Mouse (Mus musculus) kidney, adult 9 months (tissue): Measurements from ENCODE around the gene Akap6.

ENCODE experiments used
- DNase-seq: peaks from one replicate; pipeline ENCODE4 v3.0.0; 2022

Gene Akap6

DNA sequence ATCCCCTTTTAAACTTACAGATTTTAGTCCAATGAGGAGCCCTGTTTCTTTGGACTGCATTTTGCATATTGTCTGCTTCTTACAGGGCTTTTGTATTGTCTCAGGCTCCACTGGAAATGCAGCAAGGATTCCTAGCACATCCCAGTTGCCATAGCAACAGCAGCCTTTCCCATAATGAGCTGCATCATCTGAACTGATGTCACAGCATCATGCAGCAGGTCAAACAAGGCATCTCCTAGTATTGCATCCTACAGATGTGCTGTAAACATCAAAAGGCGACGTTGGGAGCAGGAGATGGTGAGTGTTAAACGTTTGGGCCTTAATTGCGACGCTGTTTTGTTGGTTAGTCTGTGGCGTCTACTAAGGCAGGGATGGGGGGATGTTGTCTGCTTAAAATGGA is at the start of gene Akap6:
Gene Akap6, plus strand, starts transcription at position 238 of the 400 bp plus-strand sequence.
- no peak for DNase-seq

DNA sequence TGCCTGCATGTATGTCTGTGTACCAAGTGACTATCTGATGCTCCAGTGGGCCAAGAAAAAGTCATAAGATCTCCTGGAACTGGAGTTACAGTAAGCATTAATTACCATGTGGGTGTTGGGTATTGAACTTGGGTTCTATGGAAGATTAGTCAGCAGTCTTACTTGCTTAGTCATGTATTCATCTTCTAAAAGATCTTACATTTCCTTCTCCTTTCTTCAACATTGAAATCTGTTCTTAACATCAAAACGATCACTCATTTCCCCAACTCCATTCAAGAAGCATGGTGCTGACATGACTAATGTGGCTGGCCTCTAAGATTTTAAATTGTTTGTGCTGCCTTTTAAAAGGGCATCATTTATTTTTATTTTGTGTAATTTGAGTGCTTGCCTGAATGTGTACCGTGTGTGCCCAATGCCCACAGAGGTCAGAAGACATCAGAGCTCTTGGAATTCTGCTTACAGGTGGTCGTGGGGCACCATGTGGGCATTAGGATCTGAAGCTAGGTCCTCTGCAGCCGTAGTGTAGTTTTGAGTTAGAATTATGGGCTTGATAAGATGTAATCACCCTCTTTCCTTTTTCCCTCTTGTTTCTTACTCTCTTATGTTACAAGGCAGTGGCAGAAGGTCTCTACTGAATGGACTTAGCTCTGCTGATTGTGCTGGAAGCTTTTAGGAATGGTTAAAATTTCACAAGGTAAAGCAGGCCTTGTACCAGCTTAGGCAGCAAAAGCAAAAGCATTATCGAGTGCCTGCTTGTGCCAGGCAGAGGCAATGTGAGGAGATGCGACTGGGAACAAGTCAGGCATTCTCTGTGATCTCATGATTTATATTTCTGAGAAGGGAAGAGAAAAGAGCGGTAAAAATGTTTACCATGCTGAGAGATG is 36.0 kb upstream of the Akap6 start:
- DNase-seq = peak; percentile 70

DNA sequence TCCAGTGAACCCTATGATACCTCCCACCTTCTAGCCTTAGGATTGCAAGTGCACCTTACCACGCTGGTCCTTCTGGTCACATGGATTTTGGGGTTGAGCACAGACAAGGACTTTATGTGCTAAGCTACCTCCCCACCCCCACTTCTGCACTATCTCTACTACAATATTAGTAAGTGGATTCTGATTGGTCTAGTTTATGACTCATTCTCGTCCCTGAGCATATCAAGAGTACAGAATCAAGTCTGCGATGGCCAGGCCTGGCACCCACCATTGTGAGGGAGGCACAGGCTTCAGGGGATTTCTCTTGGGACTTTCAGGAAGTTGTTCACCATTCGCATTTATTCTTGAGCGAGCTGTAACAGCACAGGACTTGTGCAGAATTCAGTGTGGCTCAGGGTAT is 34.2 kb upstream of the Akap6 start:
- DNase-seq = no peak

DNA sequence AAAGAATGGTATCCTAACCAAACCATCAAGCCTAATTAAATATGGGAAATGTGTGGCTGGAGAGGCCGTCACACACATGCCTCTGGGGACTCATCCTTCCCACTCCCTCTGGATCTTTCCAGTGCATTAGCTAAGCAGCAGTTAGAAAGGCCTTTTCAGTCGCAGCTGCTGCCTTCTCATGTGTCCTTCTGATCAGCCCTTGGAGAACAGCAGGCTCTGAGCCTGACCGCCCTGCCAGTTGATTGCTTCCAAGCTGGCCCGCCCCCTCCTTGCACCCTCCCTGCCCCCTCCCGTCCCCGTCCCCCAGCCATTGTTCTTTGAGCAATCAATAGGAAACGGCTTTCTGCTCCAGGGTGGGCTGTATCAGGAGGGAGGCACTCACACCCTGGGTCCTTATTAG is 27.7 kb upstream of the Akap6 start:
- DNase-seq = no peak

DNA sequence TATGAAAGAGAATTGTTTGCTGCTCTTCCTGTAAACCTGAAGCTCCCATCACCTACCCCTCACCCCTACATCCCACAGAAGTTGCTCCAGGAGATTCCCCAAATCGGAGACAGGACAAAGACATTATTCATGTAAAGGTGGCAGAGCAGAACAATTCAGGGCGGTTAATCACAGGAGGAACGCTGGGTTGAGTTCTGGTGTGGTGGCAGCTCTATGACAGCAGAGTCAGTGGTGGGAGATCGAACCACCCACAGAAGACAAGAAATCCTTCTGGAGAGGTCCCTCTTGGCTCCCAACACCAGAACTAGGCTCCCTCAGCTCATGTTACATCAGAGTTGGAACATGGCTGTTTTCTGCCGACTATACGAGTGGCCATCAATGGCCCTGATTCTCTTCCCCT is 27.2 kb upstream of the Akap6 start:
- DNase-seq = no peak

DNA sequence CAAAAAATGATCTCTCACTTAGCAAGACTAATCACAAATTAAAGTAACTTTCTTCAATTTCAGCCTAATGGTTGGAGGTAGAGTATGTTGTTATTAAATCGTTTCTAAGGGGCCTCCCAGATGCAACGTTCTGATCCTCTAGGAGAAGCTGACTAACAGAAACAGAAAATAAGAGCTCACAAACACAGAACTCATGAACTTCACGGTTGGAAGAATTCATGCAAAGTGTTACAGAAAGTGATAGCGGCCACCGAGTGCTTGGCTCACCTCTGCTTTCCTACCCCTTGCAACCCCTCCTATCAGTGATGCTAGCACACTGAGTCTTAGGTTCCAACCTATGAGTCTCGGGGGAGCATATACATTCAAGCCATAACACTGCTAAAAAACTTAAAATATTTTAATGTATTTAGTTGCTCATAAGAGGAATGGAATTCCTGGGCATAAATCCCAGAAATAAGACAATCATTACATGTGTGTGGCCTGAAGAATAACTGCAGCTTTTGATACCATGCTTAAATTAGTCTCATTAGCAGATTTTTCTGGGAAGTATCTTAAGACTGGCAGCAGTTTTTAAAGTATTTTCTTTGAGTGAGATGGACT is 25.7 kb upstream of the Akap6 start:
- no peak for DNase-seq

DNA sequence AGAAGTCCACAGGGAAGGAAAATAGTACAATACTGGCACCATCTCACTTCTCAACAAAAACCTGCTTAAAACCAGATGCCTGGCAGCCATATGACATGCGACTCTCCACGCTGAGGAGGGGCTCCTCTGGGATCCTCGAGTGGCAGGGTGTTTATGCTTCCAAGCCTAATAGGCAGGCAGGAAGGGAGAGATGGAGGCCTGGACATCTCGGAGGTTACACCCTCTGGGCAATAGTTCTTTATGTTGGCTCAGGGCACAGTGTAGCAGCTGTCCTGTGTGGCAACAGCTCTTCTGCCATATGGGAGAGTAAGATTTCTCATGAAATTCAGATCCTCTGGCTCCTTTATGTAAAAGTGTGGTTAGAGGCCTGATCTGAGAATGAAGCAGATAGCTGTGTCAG is 24.2 kb upstream of the Akap6 start:
- DNase-seq = no peak

DNA sequence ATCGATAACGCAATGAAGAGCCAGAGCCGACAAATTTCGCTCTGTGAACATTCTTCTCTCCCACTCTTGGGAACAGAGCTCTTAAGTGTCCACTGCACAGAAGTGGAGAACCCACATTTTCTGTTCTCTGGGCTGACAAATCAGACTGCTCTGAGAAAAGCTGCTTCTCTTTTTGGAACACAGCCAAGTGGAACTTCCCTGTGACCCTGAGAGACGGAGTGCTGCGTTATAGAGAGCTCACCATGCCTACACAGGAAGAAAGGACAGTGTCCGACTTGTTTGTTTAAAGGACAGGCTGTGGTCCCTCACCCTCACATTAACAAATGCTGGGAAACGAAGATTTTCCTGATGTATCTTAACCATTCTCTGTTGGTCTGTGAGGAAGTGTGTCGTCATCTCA is 11.8 kb upstream of the Akap6 start:
- no peak for DNase-seq

DNA sequence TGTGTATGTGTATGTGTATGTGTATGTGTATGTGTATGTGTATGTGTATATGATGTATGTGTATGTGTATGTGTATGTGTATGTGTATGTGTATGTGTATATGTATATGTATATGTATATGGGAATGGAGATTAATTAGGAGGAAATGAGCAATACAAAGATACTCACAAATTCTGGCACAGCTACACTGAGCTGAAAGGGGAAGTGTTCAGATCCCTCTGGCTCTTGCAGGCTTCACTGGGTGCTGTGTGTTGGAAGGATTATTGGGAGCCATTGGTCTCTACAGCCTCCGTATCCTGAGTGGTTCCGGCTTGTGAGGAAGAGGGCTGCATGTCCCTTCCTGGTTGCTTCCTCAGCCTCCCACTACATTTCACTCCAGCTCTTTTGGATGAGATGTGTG is 10.5 kb upstream of the Akap6 start:
- DNase-seq = no peak

DNA sequence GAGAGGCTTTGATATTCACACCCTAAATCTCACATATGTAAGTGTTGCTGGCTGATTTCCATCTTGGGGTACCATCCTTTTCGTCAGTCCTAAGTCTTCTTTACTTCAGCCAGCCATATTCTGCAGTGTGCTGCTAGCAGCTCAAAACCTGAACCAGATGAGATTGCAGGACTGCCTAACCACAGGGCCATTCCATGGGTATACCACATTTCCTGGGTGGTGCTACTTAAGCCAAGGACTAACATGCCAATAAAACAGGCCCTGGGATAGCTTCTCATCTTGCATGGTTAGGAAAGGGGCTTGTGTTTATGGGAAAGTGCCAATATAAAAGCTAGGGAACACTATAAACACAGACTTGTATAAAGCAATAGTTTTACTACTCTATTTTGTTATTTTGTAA is 7.6 kb upstream of the Akap6 start:
- DNase-seq = no peak

DNA sequence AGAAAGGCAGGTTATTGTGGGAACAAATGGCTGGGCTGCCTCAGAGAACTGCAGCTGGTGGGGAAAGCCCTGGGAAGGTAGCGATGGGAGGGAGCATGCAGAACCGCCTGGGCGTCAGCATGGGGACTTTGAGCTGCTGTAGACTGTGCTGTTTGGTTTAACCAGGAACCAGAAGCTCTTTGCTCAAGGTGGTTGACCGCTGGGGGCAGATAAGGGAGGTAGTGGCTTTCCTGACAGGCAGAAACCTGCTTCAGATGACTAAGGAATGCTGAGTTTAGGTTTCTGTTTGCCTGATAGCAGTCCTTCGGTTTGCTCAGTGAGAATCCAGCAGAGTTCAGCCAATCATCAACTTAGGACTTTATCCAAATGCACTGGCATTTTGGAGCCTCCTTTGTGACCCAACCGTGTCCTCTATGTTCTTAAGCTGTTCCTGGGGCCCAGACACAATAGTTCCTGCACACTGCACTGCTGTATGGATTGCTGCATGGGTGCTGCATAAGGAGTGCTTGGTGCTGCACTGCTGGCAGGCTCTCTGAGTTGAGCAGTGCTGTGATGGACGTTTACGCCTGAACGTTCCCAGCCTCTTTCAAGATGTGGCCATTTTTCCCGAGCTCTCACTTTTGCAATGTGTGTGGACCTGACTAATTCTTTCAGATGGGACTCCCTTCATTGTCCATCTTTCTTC is 6.8 kb upstream of the Akap6 start:
- peak; percentile 13 for DNase-seq

DNA sequence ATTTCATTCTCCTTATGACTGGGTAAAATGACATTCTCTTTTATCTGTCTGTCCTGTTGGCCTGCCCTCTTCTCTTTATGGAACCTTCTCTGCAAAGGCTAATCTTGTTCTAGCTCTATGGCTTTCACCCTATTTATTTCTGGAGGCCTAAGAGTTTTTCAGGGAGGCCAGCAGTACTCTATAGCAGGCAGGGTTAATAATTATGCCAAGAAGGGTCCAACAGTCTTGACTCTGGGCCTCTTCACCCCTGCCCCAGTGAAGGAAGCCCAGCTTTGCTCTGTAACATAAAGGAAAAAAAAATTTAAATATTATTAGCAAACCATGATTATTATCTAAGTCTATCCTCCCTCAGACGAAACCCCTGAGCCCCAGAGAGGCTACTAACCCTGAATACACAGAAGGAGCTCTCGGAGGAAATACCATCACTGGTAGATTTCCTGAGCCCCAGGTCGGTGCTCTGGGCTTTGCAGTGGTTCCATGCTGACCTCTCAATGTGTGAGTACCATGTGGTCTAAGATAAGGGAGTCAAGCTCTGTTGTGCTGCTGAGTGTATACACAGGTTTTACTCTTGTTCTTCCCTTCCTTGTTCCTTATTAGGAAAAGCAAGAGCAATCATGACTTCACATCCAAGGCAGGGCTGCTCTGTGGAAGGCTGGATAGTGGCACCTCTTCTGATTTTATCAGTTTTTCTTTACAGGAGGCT is 1.6 kb upstream of the Akap6 start:
- DNase-seq = no peak

DNA sequence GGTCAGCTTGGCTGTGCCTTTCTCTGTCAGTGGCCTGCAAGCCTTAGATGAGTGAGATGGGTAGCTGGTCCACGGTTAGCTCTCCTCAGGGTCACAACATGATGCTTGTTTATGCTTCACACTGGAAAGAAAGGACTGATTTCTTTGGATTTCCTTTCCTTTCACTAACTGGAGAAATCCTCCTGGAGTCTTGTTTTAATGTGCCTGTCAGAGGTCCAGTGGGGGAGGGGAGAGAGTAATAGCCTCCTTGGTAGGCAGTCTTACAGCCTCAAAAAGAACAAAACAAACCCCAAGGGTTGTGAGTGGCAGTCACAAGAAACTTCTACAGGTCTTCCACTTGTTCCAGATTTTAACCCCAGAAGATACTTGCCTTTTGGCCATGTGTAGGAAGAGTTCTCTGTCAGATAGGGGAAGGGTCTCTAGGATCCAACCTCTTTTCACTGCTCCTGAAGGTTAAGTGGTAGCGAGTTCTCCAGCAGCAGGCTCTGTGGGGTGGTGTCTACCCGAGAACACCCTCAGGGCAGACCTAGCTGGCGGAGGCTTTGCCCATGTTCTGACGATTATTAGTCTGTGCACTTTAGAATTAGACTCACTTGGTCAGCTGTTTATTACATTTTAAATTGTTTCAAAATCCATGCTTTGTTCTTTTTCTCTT is 780 bp upstream of the Akap6 start:
- DNase-seq = no peak

DNA sequence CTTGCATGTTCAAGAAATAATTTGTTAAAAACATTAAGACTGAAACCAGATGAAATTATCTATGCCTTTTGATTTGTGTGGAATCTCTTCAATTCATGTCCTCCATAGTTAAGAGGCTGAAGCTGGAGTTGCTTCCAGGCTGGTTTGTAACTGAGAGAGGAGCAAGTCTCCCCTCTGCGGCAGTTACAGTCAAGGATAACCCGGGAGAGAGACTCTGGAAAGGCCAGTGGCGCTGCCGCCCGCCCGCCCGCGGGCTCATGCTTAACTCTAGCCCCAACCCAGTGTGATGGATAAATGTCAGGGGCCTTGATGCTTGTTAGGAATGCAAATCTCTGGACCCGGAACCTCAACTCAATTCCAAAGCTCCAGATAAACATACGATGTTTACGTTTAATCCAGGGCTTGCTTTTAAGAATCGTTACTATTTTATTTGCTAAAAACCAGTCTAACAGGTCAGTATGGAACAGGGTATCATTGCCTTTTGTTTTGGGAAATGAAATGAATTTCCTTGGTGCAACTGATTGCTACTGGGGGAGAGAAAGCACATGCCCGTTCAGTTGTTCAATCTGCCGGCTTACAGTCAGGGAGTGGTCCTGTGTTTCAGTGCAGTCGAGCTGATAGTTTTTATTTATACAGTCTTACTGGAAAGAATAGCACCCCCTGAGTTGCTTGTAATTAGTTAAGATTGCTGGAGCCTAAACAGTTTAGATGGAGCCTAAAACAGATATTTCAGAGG is 946 bp downstream of the Akap6 start:
- DNase-seq = no peak

DNA sequence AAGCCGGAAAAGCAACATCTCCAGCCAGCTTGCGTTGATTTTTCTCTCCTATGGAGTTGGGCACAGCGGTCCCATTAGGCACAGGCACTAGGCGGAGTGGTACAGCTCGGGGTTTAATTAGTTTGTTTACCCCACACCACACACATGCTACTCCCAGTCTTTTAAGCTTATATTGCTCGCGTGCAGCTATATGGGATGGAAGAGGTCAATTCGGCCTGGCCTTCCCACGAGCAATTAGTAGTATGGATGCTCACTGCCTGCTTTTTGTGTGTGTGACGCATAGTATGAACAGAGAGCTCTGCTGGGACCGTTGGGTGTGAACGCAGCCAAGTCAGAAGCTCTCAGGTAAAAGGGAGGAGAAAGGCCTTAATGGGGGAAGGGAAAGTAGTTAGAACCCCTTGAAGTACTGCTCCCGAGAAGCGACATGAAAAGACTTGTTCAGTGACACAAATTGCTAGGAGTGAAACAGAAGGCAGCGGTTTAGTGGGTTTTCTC is 1.6 kb downstream of the Akap6 start:
- no peak for DNase-seq

DNA sequence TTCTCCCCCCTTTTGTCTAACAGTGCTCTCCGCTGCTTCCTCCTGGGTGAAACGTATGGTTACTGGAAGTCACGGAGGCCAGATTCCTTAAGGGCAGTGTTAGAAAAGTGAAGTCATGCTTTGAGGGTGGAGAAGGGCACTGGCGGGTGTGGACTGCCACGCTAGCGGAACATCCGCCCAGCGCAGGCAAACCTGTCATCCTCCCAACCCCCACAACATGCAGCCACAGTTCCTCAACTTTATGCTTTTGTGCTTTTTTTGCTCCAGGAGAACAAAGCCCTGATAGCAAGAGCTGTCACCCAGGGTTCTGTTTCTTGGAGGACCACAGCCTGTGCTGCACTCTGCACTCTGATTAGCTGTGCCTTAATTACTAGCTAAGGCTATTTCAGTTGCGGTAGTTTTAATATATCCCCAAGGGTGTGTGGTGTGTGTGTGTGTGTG is 2.0 kb downstream of the Akap6 start:
- DNase-seq = peak; percentile 3

DNA sequence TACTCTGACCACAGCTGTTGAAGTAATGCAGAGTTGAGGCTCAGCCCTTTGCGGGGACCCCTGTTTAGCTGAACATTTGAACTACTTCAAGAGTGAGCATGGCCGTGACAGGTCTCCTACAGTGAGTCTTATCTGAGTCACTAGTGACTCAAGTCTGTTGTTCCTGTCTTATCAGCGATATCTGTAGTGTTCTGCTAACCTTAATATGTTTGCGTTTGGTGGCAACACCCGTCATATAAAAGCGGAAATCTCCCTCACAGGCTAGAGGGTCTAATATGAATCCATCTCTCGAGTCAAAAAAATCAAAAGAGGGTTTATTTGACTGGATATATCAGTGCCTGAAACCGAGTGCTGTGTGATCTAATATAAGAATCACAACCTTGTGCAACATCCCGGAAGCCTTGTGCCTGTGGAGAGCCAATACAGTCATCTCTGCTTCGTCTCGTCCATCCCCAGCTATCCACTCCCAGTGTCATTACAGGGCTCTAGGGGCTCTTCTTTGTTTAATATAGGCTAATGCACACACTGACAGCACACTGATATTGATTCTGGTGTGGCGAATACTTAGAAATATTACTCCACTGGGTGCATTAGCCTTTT is 3.3 kb downstream of the Akap6 start:
- no peak for DNase-seq

DNA sequence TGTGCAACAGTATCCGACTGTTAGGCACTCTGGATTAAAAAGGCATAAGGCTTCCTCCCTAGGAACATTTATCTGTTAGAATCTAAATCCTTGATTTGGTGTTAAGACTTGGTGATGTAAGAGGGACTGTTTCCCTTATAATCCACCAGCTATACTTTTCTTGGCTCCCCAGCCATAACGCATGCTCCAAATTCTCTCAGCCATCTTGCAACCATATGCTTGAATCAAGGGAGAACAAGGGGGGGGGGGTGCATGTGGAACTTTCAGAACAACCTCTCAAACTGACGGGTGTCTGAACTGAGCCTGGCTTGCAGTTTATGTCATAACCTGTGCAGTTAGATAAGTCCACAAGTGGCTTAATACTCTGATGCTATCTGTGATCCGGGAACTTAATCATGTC is 4.9 kb downstream of the Akap6 start:
- no peak for DNase-seq

DNA sequence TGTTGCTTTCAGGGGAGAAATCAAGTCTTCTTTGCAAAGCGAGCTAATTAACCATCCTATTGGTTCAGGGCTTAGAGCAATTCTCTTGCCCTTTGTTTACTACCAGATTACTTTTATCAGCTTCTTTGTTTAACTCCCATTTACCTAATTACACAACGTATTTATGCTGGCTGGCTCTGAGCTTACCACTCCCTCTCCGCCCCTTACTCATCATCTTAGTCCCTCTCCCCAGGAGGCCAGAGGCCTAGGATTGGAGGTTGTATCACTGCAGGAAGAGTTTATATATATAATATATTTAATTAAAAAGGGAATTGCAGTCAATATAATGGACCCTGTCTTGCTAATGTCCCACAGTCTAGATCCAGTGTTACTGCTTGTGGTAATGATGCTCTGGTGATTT is 5.6 kb downstream of the Akap6 start:
- no peak for DNase-seq

DNA sequence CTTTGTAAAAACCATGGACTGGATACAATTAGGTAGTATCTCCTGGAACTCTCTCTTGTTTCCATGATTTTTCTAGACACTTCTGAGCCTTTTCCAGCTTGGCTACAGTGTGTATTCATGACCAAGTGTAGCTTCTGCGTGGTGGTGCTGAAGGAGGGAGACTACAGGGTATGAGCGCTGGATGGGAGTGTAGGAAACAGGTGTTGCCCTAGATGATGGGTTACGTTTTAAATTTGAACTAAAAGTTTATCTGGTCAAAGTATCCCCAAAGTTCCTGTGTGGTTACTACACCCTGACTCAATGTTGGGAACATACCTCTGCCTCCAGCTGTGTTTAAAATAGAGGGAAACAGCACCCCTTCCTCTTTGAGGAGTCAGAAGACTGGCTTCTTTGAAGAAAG is 12.2 kb downstream of the Akap6 start:
- DNase-seq = no peak

DNA sequence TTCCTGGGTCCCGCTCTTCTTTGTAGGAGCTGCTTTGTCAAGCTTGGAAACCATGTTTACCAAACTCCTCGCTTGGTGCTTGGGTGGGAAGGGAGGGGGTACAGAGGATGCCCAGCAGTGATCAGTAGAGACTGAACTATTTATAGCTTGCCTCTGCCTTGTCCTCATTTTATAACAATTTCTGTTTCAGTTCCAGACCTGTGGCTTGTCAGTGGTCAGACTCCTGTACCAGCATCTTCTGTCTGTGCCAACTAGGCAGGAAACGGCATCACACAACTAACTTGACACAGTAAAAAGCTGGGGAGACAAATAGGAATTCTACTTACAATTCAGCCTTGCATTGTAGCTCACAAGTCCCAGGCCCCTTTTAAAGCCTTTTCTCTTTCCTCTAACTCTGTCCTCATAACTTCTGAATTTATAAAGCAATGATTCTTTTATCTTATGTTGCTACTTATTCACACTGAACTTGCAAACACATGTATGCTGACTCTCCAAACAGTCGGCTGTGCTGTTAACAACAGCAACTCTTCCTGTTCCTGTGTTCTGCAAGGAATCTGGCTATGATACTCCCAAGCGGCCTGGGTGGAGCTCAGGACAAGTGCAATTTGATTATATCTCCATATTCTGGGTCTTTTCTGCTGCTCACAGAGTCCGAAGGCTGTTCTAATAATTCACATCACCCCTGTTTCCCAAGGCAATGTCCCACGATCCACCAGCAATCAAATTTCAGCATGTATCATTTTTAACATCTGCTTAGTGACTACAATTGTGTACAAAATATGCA is 12.9 kb downstream of the Akap6 start:
- DNase-seq = no peak
